In genomic region chr9:69055302-69055701, GRCm38 (mm10) we compare ENCODE assay signal across 11 mouse cellular contexts.
A peak's percentile ranks its signal among the peaks of the same experiment; 100 is the strongest.
DNase-seq lines count a peak whose midpoint lies in the region.
"Had no signal": no experiment of that assay in that cellular context is flagged by ENCODE, and none has a peak within 500 bp of the region (broad histone marks: within the 10 kb centered on the region; RNA-seq: fewer than 3 reads in every experiment).

No protein-coding gene starts in this region.

- intact Hi-C loops in left cerebral cortex, postnatal 4 days (cut with DNase I) = no loop called here

- peak; percentile 72 for DNase-seq in adrenal gland, adult 2 months
- DNase-seq in adrenal gland, postnatal 4 days (ENCODE audit: low spot score in 2 of 2) = no peak
- peak; percentile 47 for DNase-seq in left cerebral cortex, postnatal 4 days
- DNase-seq in left cerebral cortex, adult 8-10 months (ENCODE audit: low spot score in 2 of 2) = no peak
- peak; percentile 62 to 66 for DNase-seq in cerebellum, postnatal 36 days
- DNase-seq in kidney, postnatal 25 days = peak; percentile 12 to 54
- DNase-seq in left cerebral cortex, adult 9 months (ENCODE audit: low spot score in 2 of 2) = no peak
- DNase-seq in spleen, postnatal 14 days (ENCODE audit: low spot score in 2 of 2) = no peak
- DNase-seq: layer of hippocampus, postnatal 36 days; liver; thymus, postnatal 14 days had no signal

Comparison
In these comparisons a context has a peak if more than half of its experiments do, and no peak if none do; other contexts are left out.
1. DNase-seq: peak in adrenal gland, adult 2 months (single experiment), left cerebral cortex, postnatal 4 days (single experiment), cerebellum, postnatal 36 days (2 of 2) and kidney, postnatal 25 days (2 of 2); none in adrenal gland, postnatal 4 days (0 of 2), left cerebral cortex, adult 8-10 months (0 of 2), left cerebral cortex, adult 9 months (0 of 2) and spleen, postnatal 14 days (0 of 2).